Mouse (Mus musculus) liver, postnatal 0 days (tissue): Measurements from ENCODE around the gene Gm7029. TPM values are rescaled to one million over a fixed set of nuclear protein-coding genes. Genes with fewer than 3 reads are reported as not detected.
A peak's percentile ranks its signal among the peaks of the same experiment; 100 is the strongest.

Source experiments
- ATAC-seq: fragments of 200-750 bp; cut with Nextera tagmentation; 2 replicates; pipeline ENCODE4 v1.8.0; 2017; ENCODE audit warnings: mild to moderate bottlenecking, moderate library complexity
- DNase-seq: peaks from one replicate; pipeline ENCODE4 v3.0.0-alpha.2; 2016
- H3K27ac ChIP-seq: fragments of 300-500 bp; sonication (generic); 2 replicates; pipeline ENCODE4 v1.5.1; 2014; ENCODE audit warnings: antibody characterized with exemption, moderate library complexity, mild to moderate bottlenecking, low read depth
- H3K27me3 ChIP-seq: fragments of 300-500 bp; sonication (generic); 2 replicates; pipeline ENCODE4 v1.6.1; 2014; ENCODE audit warnings: low read length, control low read depth, mixed read lengths; ENCODE audit not compliant: insufficient read depth
- H3K36me3 ChIP-seq: fragments of 300-500 bp; sonication (generic); replicated peaks from 2 replicates; pipeline ENCODE4 v1.6.1; 2014; ENCODE audit warnings: mild to moderate bottlenecking, control low read depth, low read length, moderate library complexity, mixed read lengths; ENCODE audit not compliant: insufficient read depth
- H3K4me1 ChIP-seq: fragments of 300-500 bp; sonication (generic); 2 replicates; pipeline ENCODE4 v1.6.1; 2014; ENCODE audit warnings: antibody characterized with exemption, mild to moderate bottlenecking, control low read depth; ENCODE audit not compliant: insufficient read depth
- H3K4me2 ChIP-seq: fragments of 300-500 bp; sonication (generic); 2 replicates; pipeline ENCODE4 v1.6.1; 2014; ENCODE audit warnings: low read depth, mild to moderate bottlenecking, low read length, moderate library complexity, mixed read lengths
- H3K4me3 ChIP-seq: fragments of 300-500 bp; sonication (generic); 2 replicates; pipeline ENCODE4 v1.5.1; 2014; ENCODE audit warnings: low read depth, low read length
- H3K9ac ChIP-seq: fragments of 300-500 bp; sonication (generic); replicated peaks from 2 replicates; pipeline ENCODE4 v1.6.1; 2014; ENCODE audit warnings: mild to moderate bottlenecking, moderate library complexity
- H3K9me3 ChIP-seq: fragments of 300-500 bp; sonication (generic); 2 replicates; pipeline ENCODE4 v1.6.1; 2016; ENCODE audit warnings: mild to moderate bottlenecking, control low read depth, low read length, mixed read lengths
- CTCF ChIP-seq: sonication (generic); IDR thresholded peaks from 2 replicates; pipeline ENCODE4 v1.5.1; 2016; ENCODE audit warnings: antibody characterized with exemption, low read depth
- EP300 ChIP-seq: IDR thresholded peaks from 2 replicates; pipeline ENCODE4 v1.6.1; 2016; ENCODE audit warnings: antibody characterized with exemption, low read depth, mild to moderate bottlenecking
- WGBS: fragments of 180-500 bp; shearing (Covaris S2); extraction: QIAGEN DNeasy Blood & Tissue Kit; methylation state at CpG from one replicate; pipeline ENCODE4 v1.1.7; 2014; ENCODE audit not compliant: insufficient replicate concordance; 5-methylcytosine and 5-hydroxymethylcytosine counted together
- microRNA-seq: library from miRNA; unstranded; fragments of <30 nt; microRNA quantifications from one replicate; pipeline ENCODE4, GENCODE M21; 2016
- polyA plus RNA-seq: library from polyadenylated mRNA; unstranded; fragments of >200 nt; fragmentation: Nextera tagmentation; extraction: Ambion mirVana; gene quantifications from 2 replicates; pipeline ENCODE4 v1.2.1, GENCODE M21; 2015

Gene Gm7029
- polyA plus RNA-seq, 1 experiment from 2014 or later = not detected

- ATAC-seq = no peak
- Histone ChIP-seq H3K4me3 (no peak overlapping the region), H3K9me3 (no peaks in the 10 kb centered on the region), H3K36me3 (peaks cover 39% of the 10 kb centered on the region), H3K4me1 (peaks cover 20% of the 10 kb centered on the region), H3K9ac (no peak overlapping the region), H3K4me2 (peak overlapping the region; percentile 83), H3K27me3 (no peaks in the 10 kb centered on the region), H3K27ac (no peak overlapping the region)
- TF ChIP-seq EP300 (no peak), CTCF (no peak)
- DNase-seq = no peak
- WGBS = 79% methylated on average over 7 of the region's 7 CpGs
Measured at GRCm38 (mm10) chr17:33921361-33921760, 47.7 kb downstream of the Gm7029 start.

Small RNA genes within 50 kb of the gene (microRNA-seq; reads per million reads assigned to microRNA genes)
- gene Gm27740 = not detected

Other genes starting within 250 kb of the Gm7029 start
- gene Zfp414, start 244.7 kb upstream of the Gm7029 start, polyA plus RNA-seq = 13.7 and 14.3 TPM in 2 replicates
- 5.7 TPM in 2 replicates for gene Pram1, start 235.8 kb upstream of the Gm7029 start, polyA plus RNA-seq
- 91.9 and 96.6 TPM in 2 replicates for gene Hnrnpm, start 187.0 kb upstream of the Gm7029 start, polyA plus RNA-seq
- gene March2, start 155.2 kb upstream of the Gm7029 start, polyA plus RNA-seq = 137 and 144 TPM in 2 replicates
- 80.4 and 88.9 TPM in 2 replicates for gene Rab11b, start 113.3 kb upstream of the Gm7029 start, polyA plus RNA-seq
- 64.4 and 93.5 TPM in 2 replicates for gene Angptl4, start 92.0 kb upstream of the Gm7029 start, polyA plus RNA-seq
- 9.4 and 10.6 TPM in 2 replicates for gene Kank3, start 63.3 kb upstream of the Gm7029 start, polyA plus RNA-seq
- 699 and 710 TPM in 2 replicates for gene Rps28, start 49.3 kb upstream of the Gm7029 start, polyA plus RNA-seq
- gene Ndufa7, start 49.3 kb upstream of the Gm7029 start, polyA plus RNA-seq = 379 and 389 TPM in 2 replicates
- gene Cd320, start 30.7 kb upstream of the Gm7029 start, polyA plus RNA-seq = 16.6 and 17.4 TPM in 2 replicates
- 2.6 and 3.6 TPM in 2 replicates for gene Kifc1, start 16.8 kb downstream of the Gm7029 start, polyA plus RNA-seq
- 0.41 and 0.54 TPM in 2 replicates for gene Platr17, start 31.3 kb downstream of the Gm7029 start, polyA plus RNA-seq
- gene Daxx, start 35.6 kb downstream of the Gm7029 start, polyA plus RNA-seq = 12.6 and 13.0 TPM in 2 replicates
- gene Tapbp, start 42.1 kb downstream of the Gm7029 start, polyA plus RNA-seq = 47.0 and 47.9 TPM in 2 replicates
- gene Zbtb22, start 42.1 kb downstream of the Gm7029 start, polyA plus RNA-seq = 7.1 and 7.9 TPM in 2 replicates
- 6.8 and 7.4 TPM in 2 replicates for gene Rgl2, start 55.7 kb downstream of the Gm7029 start, polyA plus RNA-seq
- gene Pfdn6, start 66.5 kb downstream of the Gm7029 start, polyA plus RNA-seq = 82.2 and 85.5 TPM in 2 replicates
- gene Wdr46, start 66.8 kb downstream of the Gm7029 start, polyA plus RNA-seq = 12.7 and 12.8 TPM in 2 replicates
- 2.2 and 2.4 TPM in 2 replicates for gene B3galt4, start 77.7 kb downstream of the Gm7029 start, polyA plus RNA-seq
- gene Vps52, start 82.0 kb downstream of the Gm7029 start, polyA plus RNA-seq = 12.5 and 13.4 TPM in 2 replicates
- 1,510 and 1,549 TPM in 2 replicates for gene Rps18, start 82.2 kb downstream of the Gm7029 start, polyA plus RNA-seq
- 274 and 288 TPM in 2 replicates for gene H2-K1, start 126.5 kb downstream of the Gm7029 start, polyA plus RNA-seq
- gene Ring1, start 150.8 kb downstream of the Gm7029 start, polyA plus RNA-seq = 6.0 and 7.1 TPM in 2 replicates
- 49.1 and 51.6 TPM in 2 replicates for gene H2-Ke6, start 154.2 kb downstream of the Gm7029 start, polyA plus RNA-seq
- 41.3 and 43.4 TPM in 2 replicates for gene Slc39a7, start 157.8 kb downstream of the Gm7029 start, polyA plus RNA-seq
- gene Rxrb, start 158.0 kb downstream of the Gm7029 start, polyA plus RNA-seq = 16.2 and 16.4 TPM in 2 replicates
- gene Col11a2, start 165.6 kb downstream of the Gm7029 start, polyA plus RNA-seq = 0.21 and 0.47 TPM in 2 replicates
- 0.72 and 0.85 TPM in 2 replicates for gene H2-Oa, start 218.5 kb downstream of the Gm7029 start, polyA plus RNA-seq
- gene H2-DMa, start 245.7 kb downstream of the Gm7029 start, polyA plus RNA-seq = 9.7 and 11.9 TPM in 2 replicates
- gene Brd2, start 248.8 kb downstream of the Gm7029 start, polyA plus RNA-seq = 29.2 and 32.5 TPM in 2 replicates